Mouse (Mus musculus) forebrain, embryonic 14.5 days (tissue): ENCODE data around the gene Tob1. TPM values are rescaled to one million over a fixed set of nuclear protein-coding genes. Genes with fewer than 3 reads are reported as not detected.
A peak's percentile ranks its signal among the peaks of the same experiment; 100 is the strongest.

Source experiments
- ATAC-seq: fragments of 200-750 bp; cut with Nextera tagmentation; 2 replicates; pipeline ENCODE4 v1.8.0; 2017; ENCODE audit warnings: mild to moderate bottlenecking, moderate library complexity
- DNase-seq: peaks from one replicate; pipeline ENCODE4 v3.0.0-alpha.2; 2015; ENCODE audit warnings: low spot score
- H3K27ac ChIP-seq: fragments of 300-500 bp; sonication (generic); 2 replicates; pipeline ENCODE4 v1.5.1; 2014; ENCODE audit warnings: low read depth, mild to moderate bottlenecking, control low read depth, low read length, moderate library complexity
- H3K27me3 ChIP-seq: fragments of 300-500 bp; sonication (generic); replicated peaks from 2 replicates; pipeline ENCODE4 v1.6.1; 2014; ENCODE audit warnings: low read length, control low read depth, mixed read lengths; ENCODE audit not compliant: control insufficient read depth, insufficient read depth
- H3K36me3 ChIP-seq: fragments of 300-500 bp; sonication (generic); 2 replicates; pipeline ENCODE4 v1.6.1; 2014; ENCODE audit warnings: low read length, control low read depth; ENCODE audit not compliant: control insufficient read depth, insufficient read depth
- H3K4me1 ChIP-seq: fragments of 300-500 bp; sonication (generic); 2 replicates; pipeline ENCODE4 v1.6.1; 2014; ENCODE audit warnings: antibody characterized with exemption, low read length, control low read depth; ENCODE audit not compliant: control insufficient read depth, insufficient read depth
- H3K4me2 ChIP-seq: fragments of 300-500 bp; sonication (generic); 2 replicates; pipeline ENCODE4 v1.6.1; 2014; ENCODE audit warnings: mild to moderate bottlenecking, control low read depth, low read length
- H3K4me3 ChIP-seq: fragments of 300-500 bp; sonication (generic); 2 replicates; pipeline ENCODE4 v1.5.1; 2014; ENCODE audit warnings: low read depth, low read length, control low read depth
- H3K9ac ChIP-seq: fragments of 300-500 bp; sonication (generic); 2 replicates; pipeline ENCODE4 v1.6.1; 2014; ENCODE audit warnings: mild to moderate bottlenecking, low read length, control low read depth, moderate library complexity
- H3K9me3 ChIP-seq: fragments of 300-500 bp; sonication (generic); replicated peaks from 2 replicates; pipeline ENCODE4 v1.6.1; 2016; ENCODE audit warnings: low read length, control low read depth, mixed read lengths; ENCODE audit not compliant: control insufficient read depth
- WGBS: fragments of 180-500 bp; shearing (Covaris S2); extraction: QIAGEN DNeasy Blood & Tissue Kit; methylation state at CpG from one replicate; pipeline ENCODE4 v1.1.7; 2014; 5-methylcytosine and 5-hydroxymethylcytosine counted together
- polyA plus RNA-seq: library from polyadenylated mRNA; unstranded; fragments of >200 nt; fragmentation: Nextera tagmentation; extraction: Ambion mirVana; gene quantifications from 2 replicates; pipeline ENCODE4 v1.2.1, GENCODE M21; 2014

Gene Tob1
- polyA plus RNA-seq, 1 experiment from 2014 or later, result 32.4 TPM

DNA sequence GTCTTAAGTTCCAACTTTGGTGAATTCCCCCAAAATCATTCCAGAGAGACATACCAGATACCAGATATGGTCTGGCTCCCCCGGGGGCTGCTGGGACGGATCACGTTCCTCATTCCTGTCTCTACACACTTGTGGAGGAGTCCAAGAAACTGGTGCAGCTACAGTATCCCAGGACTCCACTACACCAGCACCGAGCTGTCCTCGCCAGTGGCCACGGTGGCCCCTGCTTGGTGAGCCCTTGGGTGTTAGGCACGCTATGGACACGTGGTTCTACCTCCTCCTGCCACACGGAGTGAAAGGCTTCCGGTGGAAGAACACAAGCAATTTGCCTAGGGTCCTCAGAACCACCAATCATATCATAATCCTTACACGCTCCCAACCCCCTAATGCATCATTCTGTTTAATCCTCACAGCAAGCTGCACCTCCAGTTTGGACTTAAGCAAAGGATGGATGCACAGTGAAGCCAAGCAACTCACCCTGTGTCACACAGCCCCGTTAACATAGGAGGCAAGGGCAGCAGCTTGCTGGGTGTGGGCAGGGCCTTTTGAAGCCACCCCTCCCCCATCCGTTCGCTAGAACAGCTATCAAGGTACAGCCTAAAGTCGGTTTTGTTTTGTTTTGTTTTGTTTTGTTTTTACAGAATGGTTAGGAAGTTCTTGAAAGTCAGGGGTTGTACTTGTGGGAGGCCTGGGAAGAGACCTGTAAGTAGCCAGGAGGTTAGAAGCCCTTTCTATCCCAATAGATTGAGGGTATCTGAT, 32.3 kb downstream of the Tob1 start:
- Histone ChIP-seq H3K4me2 (peak overlapping the region; percentile 47), H3K9ac (peak overlapping the region; percentile 54; the same call in 1 of the 2 replicates), H3K27ac (no peak overlapping the region), H3K27me3 (no peaks in the 10 kb centered on the region), H3K36me3 (no peaks in the 10 kb centered on the region), H3K4me3 (peak overlapping the region; percentile 17; the same call in 1 of the 2 replicates), H3K9me3 (no peaks in the 10 kb centered on the region), H3K4me1 (peaks cover 33% of the 10 kb centered on the region)
- no peak for DNase-seq
- no peak; the same call in 1 of the 2 replicates for ATAC-seq
- 38% methylated on average over 15 of the region's 15 CpGs for WGBS

- 63% methylated on average over 9 of the region's 9 CpGs for WGBS
- H3K4me2 ChIP-seq, result no peak overlapping the region
- ATAC-seq, result no peak
- H3K9ac ChIP-seq, result no peak overlapping the region
- DNase-seq, result no peak
- H3K36me3 ChIP-seq, result no peaks in the 10 kb centered on the region
- H3K27me3 ChIP-seq, result no peaks in the 10 kb centered on the region
- no peak overlapping the region for H3K27ac ChIP-seq
- H3K4me3 ChIP-seq, result no peak overlapping the region
- no peaks in the 10 kb centered on the region for H3K9me3 ChIP-seq
- H3K4me1 ChIP-seq, result peaks cover 33% of the 10 kb centered on the region
Measured at GRCm38 (mm10) chr11:94244385-94244784, 33.1 kb downstream of the Tob1 start.

GRCm38 (mm10) chr11:94245955-94246788, 34.9 kb downstream of the Tob1 start, which contains the start of gene Wfikkn2:
Gene Wfikkn2, minus strand, starts transcription at chr11:94246005.
- Histone ChIP-seq H3K4me3 (no peak within 1 kb of the TSS), H3K36me3 (no peaks in the 10 kb centered on the region), H3K4me1 (peaks cover 33% of the 10 kb centered on the region), H3K27ac (peak within 1 kb of the TSS; percentile 62), H3K27me3 (no peaks in the 10 kb centered on the region), H3K4me2 (no peak within 1 kb of the TSS), H3K9me3 (no peaks in the 10 kb centered on the region), H3K9ac (no peak within 1 kb of the TSS)
- DNase-seq (peak; percentile 84), ATAC-seq (peak; percentile 92)
- 36% methylated on average over 17 of the region's 17 CpGs for WGBS

DNA sequence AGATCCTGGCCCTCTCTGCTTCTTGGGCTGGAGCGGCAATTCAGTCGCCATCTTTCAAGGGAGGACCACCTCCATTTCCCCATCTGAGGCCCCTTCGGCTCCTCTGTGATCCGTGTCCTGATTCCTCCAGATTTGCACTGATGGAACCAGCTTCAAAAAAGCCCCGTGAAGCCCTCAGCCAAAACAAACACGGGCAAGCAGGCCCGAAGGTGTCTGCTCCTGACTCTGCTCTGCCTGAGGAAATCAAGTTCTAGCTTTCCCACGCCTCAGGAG, 35.5 kb downstream of the Tob1 start:
- DNase-seq, result no peak
- Histone ChIP-seq H3K9me3 (no peaks in the 10 kb centered on the region), H3K4me2 (no peak overlapping the region), H3K27ac (peak overlapping the region; percentile 62), H3K27me3 (no peaks in the 10 kb centered on the region), H3K4me1 (peaks cover 33% of the 10 kb centered on the region), H3K9ac (no peak overlapping the region), H3K4me3 (no peak overlapping the region), H3K36me3 (no peaks in the 10 kb centered on the region)
- no peak for ATAC-seq
- 72% methylated on average over 8 of the region's 8 CpGs for WGBS

DNA sequence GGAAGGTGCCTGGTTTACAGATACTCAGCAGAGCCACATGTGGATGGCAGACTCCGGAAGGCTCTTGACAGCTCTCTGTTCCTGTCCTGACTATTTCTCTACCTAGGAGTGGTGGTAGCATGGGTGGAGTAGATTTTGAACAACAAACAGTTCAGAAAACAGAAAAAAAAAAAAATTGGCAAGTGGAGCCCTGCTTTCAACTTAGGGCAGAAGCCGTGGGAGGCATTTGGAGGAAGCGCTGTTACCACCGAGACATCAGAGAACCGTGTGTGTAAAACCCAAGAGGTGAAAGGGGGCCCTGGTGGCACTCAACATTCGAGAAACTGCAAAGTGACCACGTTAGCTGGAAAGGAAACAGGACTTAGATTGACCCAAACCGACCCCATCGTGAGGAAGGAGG, 41.9 kb downstream of the Tob1 start:
- H3K9me3 ChIP-seq, result no peaks in the 10 kb centered on the region
- no peaks in the 10 kb centered on the region for H3K4me1 ChIP-seq
- DNase-seq (no peak), ATAC-seq (no peak)
- no peak overlapping the region for H3K27ac ChIP-seq
- H3K36me3 ChIP-seq, result no peaks in the 10 kb centered on the region
- WGBS, result 90% methylated on average over 9 of the region's 9 CpGs
- H3K4me3 ChIP-seq, result no peak overlapping the region
- no peaks in the 10 kb centered on the region for H3K27me3 ChIP-seq
- H3K4me2 ChIP-seq, result no peak overlapping the region
- no peak overlapping the region for H3K9ac ChIP-seq

GRCm38 (mm10) chr11:94253691-94254090, 42.4 kb downstream of the Tob1 start:
- H3K4me2 ChIP-seq, result no peak overlapping the region
- no peak overlapping the region for H3K9ac ChIP-seq
- no peaks in the 10 kb centered on the region for H3K27me3 ChIP-seq
- H3K9me3 ChIP-seq, result no peaks in the 10 kb centered on the region
- H3K4me3 ChIP-seq, result no peak overlapping the region
- no peaks in the 10 kb centered on the region for H3K36me3 ChIP-seq
- no peak overlapping the region for H3K27ac ChIP-seq
- DNase-seq, result no peak
- ATAC-seq, result no peak
- no peaks in the 10 kb centered on the region for H3K4me1 ChIP-seq
- 89% methylated on average over 10 of the region's 10 CpGs for WGBS

DNA sequence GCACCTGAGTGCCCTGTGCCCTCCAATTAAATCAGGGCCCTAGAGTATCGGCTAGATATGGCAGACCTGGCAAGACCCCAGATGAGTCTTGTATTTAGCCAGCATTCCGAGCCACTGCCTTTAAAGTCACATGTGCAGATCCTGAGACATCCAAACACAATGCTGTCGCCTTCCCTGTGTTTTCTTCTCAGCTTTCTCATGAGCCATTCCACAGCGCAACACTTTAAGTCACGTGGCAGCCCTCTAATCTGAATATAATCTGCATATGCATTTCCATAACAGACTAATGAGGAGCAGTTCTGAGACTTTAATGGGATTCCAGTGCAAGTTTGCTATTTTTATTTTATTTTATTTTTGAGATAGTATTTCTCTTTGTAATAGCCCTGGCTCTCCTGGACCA, 44.5 kb downstream of the Tob1 start:
- Histone ChIP-seq H3K4me2 (no peak overlapping the region), H3K9ac (no peak overlapping the region), H3K27ac (no peak overlapping the region), H3K27me3 (no peaks in the 10 kb centered on the region), H3K4me3 (no peak overlapping the region), H3K36me3 (no peaks in the 10 kb centered on the region), H3K9me3 (no peaks in the 10 kb centered on the region), H3K4me1 (no peaks in the 10 kb centered on the region)
- peak; percentile 56 for DNase-seq
- peak; percentile 55 for ATAC-seq
- 45% methylated on average over 5 of the region's 5 CpGs for WGBS

- DNase-seq (peak; percentile 67), ATAC-seq (peak; percentile 79)
- Histone ChIP-seq H3K9me3 (no peaks in the 10 kb centered on the region), H3K9ac (no peak overlapping the region), H3K4me3 (no peak overlapping the region), H3K4me2 (no peak overlapping the region), H3K27me3 (no peaks in the 10 kb centered on the region), H3K4me1 (no peaks in the 10 kb centered on the region), H3K36me3 (no peaks in the 10 kb centered on the region), H3K27ac (no peak overlapping the region)
- 42% methylated on average over 14 of the region's 14 CpGs for WGBS
Measured at GRCm38 (mm10) chr11:94257987-94258386, 46.7 kb downstream of the Tob1 start.

DNA sequence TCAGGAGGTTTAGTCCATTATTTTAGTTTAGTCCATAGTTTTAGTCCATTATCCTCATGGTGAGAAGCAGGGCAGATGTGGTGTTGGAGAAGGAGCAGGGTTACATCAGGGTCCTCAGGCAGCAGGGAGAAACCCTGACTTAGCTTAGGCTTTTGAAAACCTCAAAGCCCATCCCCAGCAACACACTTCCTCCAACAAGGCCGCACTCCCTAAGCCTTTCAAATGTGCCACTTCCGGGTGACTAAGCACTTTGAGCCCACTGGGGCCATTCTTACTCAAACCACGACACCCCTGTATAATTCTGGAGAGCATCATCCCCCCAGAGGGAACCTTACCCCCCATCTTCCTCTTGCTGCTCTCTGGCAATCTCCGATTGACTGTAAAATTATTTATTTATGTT, 48.6 kb downstream of the Tob1 start:
- no peak for DNase-seq
- Histone ChIP-seq H3K27me3 (no peaks in the 10 kb centered on the region), H3K4me1 (no peaks in the 10 kb centered on the region), H3K36me3 (no peaks in the 10 kb centered on the region), H3K4me2 (no peak overlapping the region), H3K9ac (no peak overlapping the region), H3K4me3 (no peak overlapping the region), H3K27ac (no peak overlapping the region), H3K9me3 (no peaks in the 10 kb centered on the region)
- 44% methylated on average over 4 of the region's 4 CpGs for WGBS
- no peak for ATAC-seq
